Mouse (Mus musculus) macrophage (primary cell): ENCODE data around the gene Fam71e1. TPM values are rescaled to one million over a fixed set of nuclear protein-coding genes. Genes with fewer than 3 reads are reported as not detected.

Experiments used
- H3K27ac ChIP-seq: fragments of 350-480 bp; formaldehyde crosslinking; 2 replicates; pipeline ENCODE4 v1.9.0; 2021
- H3K36me3 ChIP-seq: fragments of 350-480 bp; formaldehyde crosslinking; 2 replicates; pipeline ENCODE4 v1.9.0; 2021; ENCODE audit errors: inconsistent target
- H3K4me3 ChIP-seq: fragments of 350-480 bp; formaldehyde crosslinking; 2 replicates; pipeline ENCODE4 v1.9.0; 2021; ENCODE audit errors: inconsistent target
- H3K79me2 ChIP-seq: fragments of 350-480 bp; formaldehyde crosslinking; 2 replicates; pipeline ENCODE4 v1.9.0; 2021; ENCODE audit errors: inconsistent target
- WGBS: methylation state at CpG from one replicate; pipeline ENCODE4 v1.1.7; 2026; ENCODE audit warnings: inconsistent platforms; ENCODE audit not compliant: missing documents; 5-methylcytosine and 5-hydroxymethylcytosine counted together
- polyA plus RNA-seq: library from polyadenylated mRNA; stranded (reverse); fragments of 250-400 nt; gene quantifications from 3 replicates; pipeline ENCODE4 v1.2.4, GENCODE M21; 2018; ENCODE audit warnings: inconsistent platforms

Fam71e1 gene
- polyA plus RNA-seq, 1 experiment from 2014 or later, result 0.99 TPM

DNA sequence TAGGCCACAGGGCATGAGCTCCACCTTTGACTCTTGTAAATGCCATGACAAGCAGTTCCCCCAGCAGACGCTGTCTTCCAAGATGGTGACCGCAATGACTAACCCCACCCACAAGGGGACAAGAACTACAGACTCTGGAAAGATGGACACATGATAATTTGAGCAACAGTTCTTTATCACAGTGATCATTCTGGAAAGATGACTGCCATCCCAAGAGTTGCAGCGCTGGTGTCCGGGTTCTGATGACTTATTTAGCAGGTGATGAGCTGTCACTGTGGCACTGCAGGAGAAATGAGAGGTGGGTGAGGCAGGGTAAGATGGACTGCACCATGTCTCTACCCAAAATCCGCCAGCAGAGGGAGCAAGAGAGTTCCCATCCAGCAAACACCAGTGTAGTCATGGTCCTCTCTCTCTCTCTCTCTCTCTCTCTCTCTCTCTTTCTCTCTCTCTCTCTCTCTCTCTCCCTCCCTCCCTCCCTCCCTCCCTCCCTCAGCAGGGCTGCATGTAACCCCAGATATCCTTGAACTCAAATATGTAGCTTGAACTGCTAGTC, 5.3 kb downstream of the Fam71e1 start:
- no peak overlapping the region for H3K27ac ChIP-seq
- no peaks in the 10 kb centered on the region for H3K79me2 ChIP-seq
- WGBS, result 26% methylated on average over 5 of the region's 5 CpGs
- no peak overlapping the region for H3K4me3 ChIP-seq
- no peaks in the 10 kb centered on the region for H3K36me3 ChIP-seq

DNA sequence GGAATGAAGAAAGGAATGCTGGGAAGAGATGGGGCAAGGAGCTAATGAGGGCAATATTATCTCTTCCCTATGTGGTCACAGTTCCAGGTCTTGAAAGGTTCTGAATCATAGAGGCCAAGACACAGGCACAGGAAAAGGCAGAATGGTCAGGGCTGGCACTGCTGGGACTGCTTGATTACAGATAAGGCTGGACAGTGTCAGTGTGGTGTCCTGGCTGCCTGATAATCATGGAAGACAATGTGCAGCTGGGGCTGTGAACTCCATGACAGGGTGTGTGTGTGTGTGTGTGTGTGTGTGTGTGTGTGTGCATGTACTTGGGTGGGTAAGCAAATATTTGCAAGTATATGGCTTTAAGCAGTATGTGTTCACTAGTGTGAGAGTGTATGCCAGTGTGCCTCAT, 11.1 kb downstream of the Fam71e1 start:
- Histone ChIP-seq H3K27ac (no peak overlapping the region), H3K36me3 (no peaks in the 10 kb centered on the region), H3K4me3 (no peak overlapping the region), H3K79me2 (no peaks in the 10 kb centered on the region)

DNA sequence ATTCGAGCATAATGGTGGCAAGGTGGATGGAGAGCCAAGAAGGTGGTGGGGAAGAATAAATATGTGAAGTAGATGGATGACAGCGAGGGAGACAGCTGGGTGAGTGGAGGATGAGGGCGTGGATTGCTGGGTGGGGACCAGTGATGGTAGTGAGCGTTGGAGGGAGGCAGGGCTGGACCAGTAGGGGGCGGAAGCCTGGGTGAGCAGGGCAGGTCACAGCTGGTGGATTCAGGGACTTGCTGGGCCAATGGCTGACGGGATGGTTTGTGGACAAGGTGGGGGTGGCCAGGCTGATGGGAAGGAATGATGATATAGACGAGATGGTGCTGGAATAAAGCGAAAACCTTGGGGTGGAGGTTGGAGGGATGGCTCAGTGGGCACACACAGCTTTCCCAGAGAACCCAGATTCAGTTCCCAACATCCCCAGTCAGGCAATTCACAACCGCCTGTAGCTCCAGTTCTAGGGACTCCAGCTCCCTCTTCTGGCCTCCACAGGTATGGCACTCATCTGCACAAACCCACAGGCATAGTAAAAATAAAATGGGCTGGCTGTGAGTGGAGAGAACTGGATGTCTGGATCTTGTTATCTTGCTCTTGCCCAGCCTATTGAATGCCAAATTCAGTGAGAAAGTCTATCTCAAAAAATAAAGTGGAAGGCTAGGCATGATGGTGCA, 23.0 kb downstream of the Fam71e1 start:
- no peak overlapping the region for H3K4me3 ChIP-seq
- no peak overlapping the region for H3K27ac ChIP-seq
- H3K36me3 ChIP-seq, result no peaks in the 10 kb centered on the region
- no peaks in the 10 kb centered on the region for H3K79me2 ChIP-seq
- 64% methylated on average over 9 of the region's 9 CpGs for WGBS

DNA sequence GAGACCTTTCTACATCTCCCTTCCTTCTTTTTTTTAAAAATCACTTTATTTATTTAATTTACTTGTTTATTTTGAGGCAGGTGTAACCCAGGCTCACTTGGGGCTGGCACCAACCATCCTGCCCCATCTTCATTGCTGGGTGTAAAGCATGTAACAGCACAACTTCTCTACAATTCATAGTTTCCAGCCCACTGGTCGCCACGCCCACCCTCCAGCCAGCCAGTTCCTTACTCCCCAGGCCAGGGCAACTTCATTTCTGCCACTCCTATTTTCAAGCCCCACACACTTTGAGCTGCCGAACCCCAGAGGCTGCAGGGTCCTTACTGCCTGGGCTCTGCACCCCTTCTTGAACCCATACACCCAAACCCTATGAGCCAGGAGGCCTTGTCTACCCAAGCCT, 24.6 kb downstream of the Fam71e1 start:
- Histone ChIP-seq H3K36me3 (no peaks in the 10 kb centered on the region), H3K27ac (no peak overlapping the region), H3K79me2 (no peaks in the 10 kb centered on the region), H3K4me3 (no peak overlapping the region)
- WGBS, result 73% methylated on average over 3 of the region's 3 CpGs

DNA sequence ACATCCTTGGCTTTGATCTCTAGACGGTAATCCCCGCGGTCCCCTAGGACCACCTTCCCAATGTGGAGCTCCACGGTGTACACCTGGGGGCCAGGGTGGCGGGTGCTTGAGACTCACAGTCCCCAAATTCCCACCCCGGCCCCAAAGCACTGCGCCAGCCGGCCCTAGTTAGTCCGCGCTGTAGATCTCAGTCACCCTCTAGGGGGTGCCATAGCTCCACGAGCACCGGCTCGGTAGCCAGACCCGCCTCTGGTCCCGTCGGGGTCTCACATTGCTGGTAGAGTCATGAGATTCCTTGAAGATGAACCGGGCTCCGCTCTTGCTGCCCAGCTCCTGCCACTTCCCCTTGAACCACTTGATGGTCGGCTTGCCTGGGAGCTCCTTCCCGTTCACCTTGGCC, 25.3 kb downstream of the Fam71e1 start:
- no peak overlapping the region for H3K4me3 ChIP-seq
- WGBS, result 5% methylated on average over 20 of the region's 20 CpGs
- no peaks in the 10 kb centered on the region for H3K79me2 ChIP-seq
- no peaks in the 10 kb centered on the region for H3K36me3 ChIP-seq
- H3K27ac ChIP-seq, result no peak overlapping the region

DNA sequence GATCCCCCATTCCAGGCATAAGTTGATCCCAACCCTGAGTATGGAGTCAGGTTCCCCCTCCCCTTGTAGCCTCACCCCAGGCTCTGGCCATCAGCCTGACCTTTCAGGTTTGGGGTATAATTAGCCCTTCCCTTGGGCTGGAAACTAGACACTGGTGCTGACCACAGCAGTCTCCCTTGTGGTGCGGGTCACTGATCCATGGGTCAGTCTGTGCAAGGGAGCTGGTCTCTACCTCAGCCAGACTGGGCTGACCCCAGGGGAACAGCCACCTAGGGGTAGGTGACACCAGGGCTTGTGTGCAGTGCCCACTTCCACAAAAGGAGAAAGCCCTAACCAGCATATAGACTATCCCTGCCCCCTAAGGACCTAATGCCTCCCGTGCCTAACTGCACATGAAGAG, 26.7 kb downstream of the Fam71e1 start:
- no peak overlapping the region for H3K4me3 ChIP-seq
- H3K36me3 ChIP-seq, result no peaks in the 10 kb centered on the region
- no peak overlapping the region for H3K27ac ChIP-seq
- 78% methylated on average over 2 of the region's 2 CpGs for WGBS
- no peaks in the 10 kb centered on the region for H3K79me2 ChIP-seq

DNA sequence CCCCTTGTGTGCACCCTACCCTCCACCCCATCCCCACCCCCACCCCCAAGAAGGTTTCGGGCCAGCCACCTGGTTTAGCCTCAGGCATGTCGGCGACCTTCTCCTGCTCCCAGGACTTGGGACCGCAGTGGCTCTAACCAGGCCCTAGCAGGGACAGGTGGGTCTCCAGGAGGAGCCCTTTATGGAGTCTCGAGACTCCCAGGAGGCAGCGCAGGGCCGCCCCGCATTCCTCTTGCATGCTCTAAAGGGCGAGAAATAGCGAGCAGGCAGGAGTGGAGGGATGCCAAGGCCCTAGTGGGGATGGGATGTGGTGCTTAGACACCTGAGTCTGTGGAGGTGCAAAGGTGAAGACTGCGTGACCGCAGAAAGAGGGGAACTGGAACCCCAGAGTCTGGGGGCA, 28.1 kb downstream of the Fam71e1 start, which contains the start of gene Mybpc2:
TSS of gene Mybpc2 (minus strand) at position 155 of the 400 bp plus-strand sequence.
- H3K36me3 ChIP-seq, result no peaks in the 10 kb centered on the region
- WGBS, result 56% methylated on average over 8 of the region's 12 CpGs
- no peak within 1 kb of the TSS for H3K4me3 ChIP-seq
- H3K27ac ChIP-seq, result no peak within 1 kb of the TSS
- H3K79me2 ChIP-seq, result no peaks in the 10 kb centered on the region

DNA sequence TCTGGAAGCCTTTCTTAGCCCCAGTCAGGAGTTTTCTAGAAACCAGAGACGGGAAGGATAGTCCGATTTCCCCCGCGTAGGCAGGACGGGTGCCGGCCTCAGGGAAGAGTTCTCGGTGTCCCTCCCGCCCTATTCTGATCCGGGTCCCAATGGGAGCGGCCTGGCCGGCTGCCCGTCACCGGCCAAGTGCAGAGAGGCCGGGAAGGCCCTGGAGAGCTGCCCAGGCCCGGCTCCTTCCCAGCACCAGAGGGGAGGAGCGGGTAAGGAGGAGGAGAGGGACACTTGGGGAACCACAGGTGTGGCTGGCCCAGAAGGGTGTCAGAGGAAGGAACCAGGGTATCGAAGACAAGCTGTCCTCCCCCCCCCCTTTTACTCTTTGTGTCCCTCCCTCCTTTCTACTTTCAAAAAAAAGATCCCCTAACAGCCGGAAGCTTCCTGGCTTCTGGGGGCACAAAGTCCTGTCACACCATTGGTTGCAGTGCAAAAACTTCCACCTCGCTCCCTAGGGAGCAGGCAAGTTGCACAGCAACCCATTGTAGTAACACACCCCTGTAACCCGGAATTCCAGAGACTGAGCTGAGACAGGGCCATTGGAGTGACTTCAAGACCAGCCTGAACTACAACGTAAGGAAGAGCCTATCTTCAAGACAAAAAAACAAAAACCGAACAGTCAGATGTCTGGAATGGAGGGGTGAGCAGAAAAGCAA, 28.9 kb downstream of the Fam71e1 start:
- Histone ChIP-seq H3K27ac (no peak overlapping the region), H3K79me2 (no peaks in the 10 kb centered on the region)

DNA sequence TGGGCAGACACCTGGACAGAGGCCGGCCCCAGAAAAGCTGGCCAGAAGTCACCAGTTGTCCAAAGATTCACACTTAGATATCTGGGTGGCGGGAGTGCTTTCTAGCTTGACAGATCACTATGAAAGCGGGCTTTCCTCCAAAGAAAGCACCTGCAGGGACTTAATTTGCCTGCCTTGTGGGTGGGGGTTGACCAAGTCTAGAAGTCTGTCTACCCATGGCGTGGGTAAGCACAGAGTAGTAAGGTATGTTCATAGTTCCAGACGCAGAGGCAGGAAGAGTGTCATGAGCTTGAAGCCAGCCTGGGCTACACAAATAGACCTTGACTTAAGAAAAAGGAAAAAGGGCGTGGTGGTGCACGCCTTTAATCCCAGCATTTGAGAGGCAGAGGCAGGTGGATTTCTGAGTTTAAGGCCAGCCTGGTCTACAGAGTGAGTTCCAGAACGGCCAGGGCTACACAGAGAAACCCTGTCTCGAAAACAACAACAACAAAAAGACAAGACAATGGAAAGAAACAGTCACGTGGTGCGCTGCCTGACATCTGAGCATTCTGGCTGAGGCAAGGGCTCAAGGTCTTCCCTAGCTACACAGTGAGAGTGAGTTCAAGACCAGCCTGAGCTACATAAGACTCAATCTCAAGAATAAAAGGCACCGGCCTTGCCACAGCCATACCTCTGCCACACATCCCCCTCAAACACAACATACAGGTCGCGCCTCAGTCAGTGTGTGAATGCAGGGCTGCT, 30.2 kb downstream of the Fam71e1 start:
- H3K79me2 ChIP-seq, result no peaks in the 10 kb centered on the region
- no peaks in the 10 kb centered on the region for H3K36me3 ChIP-seq
- no peak overlapping the region for H3K27ac ChIP-seq
- WGBS, result 92% methylated on average over 14 of the region's 14 CpGs
- no peak overlapping the region for H3K4me3 ChIP-seq

More for the DNA sequence above, 28.9 kb downstream of the Fam71e1 start:
- 44% methylated on average over 20 of the region's 22 CpGs for WGBS
- no peaks in the 10 kb centered on the region for H3K36me3 ChIP-seq
- H3K4me3 ChIP-seq, result no peak overlapping the region

DNA sequence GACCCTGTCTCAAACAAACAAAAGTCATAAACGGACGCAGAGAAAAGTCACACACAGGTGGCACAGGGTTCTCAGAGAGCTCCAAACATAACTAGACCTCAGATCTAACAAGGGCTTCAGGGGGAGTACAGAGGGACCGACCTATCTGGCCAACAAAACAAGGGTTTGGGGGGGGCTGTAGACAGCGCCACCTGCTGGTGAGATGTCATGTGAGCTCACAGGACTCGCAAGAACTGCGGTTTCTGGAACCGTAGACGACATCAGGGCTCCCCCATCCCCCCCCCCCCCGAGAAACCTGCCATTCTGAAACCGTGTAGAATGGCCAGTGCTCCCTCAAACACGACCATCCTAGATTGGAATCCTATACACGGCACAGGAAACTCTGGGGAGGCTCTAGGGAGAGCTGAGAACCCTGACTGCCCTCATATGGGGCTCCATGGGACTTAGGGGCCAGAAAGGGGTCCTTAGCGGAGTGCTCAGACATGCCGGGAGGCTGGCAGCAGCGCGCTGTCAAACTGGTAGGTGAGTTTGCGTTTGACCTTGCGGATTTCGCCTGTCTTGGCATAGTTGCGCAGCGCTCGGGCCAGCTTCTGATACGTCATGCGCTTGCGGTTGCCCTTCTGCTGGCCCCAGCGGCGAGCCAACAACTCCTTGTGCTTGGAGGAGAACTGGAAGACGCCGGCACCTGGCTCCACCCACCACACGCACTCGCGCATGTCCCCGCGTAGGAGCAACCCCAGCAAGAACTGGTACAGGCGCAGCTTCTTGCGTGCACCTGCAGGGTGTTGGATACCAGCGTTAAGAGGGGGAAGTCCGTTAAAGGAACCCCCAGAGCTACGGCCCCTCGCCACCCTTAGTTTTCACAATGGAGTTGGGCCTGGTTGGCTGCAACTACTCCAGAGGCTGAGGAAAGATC, 31.4 kb downstream of the Fam71e1 start:
- 6% methylated on average over 40 of the region's 40 CpGs for WGBS
- H3K4me3 ChIP-seq, result peak overlapping the region; percentile 32
- H3K36me3 ChIP-seq, result no peaks in the 10 kb centered on the region
- H3K79me2 ChIP-seq, result no peaks in the 10 kb centered on the region
- peak overlapping the region; percentile 36; the same call in 1 of the 2 replicates for H3K27ac ChIP-seq

DNA sequence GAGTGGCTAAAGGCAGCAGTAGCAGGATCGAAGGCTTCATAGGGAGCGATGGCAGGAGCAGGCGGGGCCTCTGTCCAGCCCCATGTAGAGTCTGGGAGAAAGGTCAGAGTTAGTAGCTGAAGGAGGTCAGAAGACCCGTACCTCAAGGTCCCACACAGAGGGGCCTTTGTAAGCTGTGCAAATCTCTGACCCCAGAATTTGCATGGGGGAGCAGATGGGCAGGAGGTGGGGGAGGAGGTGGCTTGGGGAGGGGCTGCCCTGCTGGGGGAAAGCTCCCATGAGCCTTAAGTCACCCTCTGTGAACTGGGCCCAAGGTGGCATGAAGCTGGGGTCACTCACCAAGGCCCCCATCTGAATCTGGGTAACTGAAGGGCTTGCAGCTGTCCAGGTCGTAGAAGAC, 33.1 kb downstream of the Fam71e1 start:
- 97% methylated on average over 5 of the region's 5 CpGs for WGBS
- no peak overlapping the region for H3K4me3 ChIP-seq

DNA sequence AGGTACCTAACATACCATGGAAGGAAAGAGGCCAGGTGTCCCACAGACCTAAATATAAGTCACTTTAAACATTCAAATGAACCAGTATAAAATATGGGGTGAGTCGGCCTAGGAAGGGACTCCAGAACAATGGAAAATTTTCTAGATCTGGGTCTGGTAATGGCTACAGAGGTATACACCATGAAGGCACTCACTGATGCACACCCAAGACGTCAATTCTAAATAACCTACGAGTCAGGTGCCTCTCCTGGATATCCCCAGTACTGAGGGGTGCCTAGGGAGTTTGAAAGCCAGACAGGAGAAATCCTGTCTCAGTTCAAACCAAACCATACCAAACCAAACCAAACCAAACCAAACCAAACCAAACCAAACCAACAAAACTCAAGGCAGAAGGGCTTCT, 34.1 kb downstream of the Fam71e1 start:
- Histone ChIP-seq H3K4me3 (no peak overlapping the region), H3K27ac (no peak overlapping the region), H3K79me2 (no peaks in the 10 kb centered on the region), H3K36me3 (no peaks in the 10 kb centered on the region)
- WGBS, result 82% methylated on average over 2 of the region's 3 CpGs

More for the DNA sequence above, 33.1 kb downstream of the Fam71e1 start:
- Histone ChIP-seq H3K79me2 (no peaks in the 10 kb centered on the region), H3K27ac (no peak overlapping the region), H3K36me3 (no peaks in the 10 kb centered on the region)

DNA sequence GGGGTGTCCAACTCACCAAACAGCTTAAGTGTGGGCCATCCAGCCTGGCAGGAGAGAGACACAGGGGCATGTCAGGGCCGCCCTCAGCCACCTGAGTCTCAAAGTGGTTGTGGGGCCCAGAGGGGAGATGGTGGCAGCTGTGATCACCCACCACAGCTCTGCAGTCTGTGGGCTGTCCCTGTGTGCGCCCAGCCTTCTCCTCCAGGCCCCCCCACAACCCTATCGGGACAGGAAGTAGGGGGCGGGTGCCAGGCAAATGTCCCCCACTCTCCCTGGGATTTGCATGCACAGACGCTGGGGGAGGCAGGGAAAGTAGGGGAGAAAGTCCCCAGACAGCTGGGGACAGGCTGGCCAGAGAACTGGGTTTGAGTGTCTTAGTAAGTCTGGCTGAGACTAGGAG, 34.8 kb downstream of the Fam71e1 start:
- no peaks in the 10 kb centered on the region for H3K36me3 ChIP-seq
- H3K79me2 ChIP-seq, result no peaks in the 10 kb centered on the region
- H3K27ac ChIP-seq, result no peak overlapping the region
- no peak overlapping the region for H3K4me3 ChIP-seq
- WGBS, result 32% methylated on average over 5 of the region's 5 CpGs
